Mouse (Mus musculus): ENCODE measurements around the gene Ctc1. TPM values are rescaled to one million over a fixed set of nuclear protein-coding genes. Genes with fewer than 3 reads are reported as not detected.

Ctc1 gene
- 23.3 TPM for polyA plus RNA-seq (2017; shearing (Covaris generic))

GRCm38 (mm10) chr11:69015644-69016441, at the start of gene Ctc1:
Ctc1 (plus strand) TSS chr11:69015911.

GRCm38 (mm10) chr11:68967337-68968282, 48.1 kb upstream of the Ctc1 start, which contains the start of gene Slc25a35:
Slc25a35 (plus strand) TSS chr11:68968131.

GRCm38 (mm10) chr11:68975085-68975484, 40.6 kb upstream of the Ctc1 start, which contains the start of gene Rangrf:
Rangrf (minus strand) TSS chr11:68975185.

GRCm38 (mm10) chr11:69008182-69009121, 7.3 kb upstream of the Ctc1 start, which contains the start of gene Pfas:
Pfas (minus strand) TSS chr11:69008460.

GRCm38 (mm10) chr11:69045531-69046394, 30.1 kb downstream of the Ctc1 start, which contains the start of gene Aurkb:
Aurkb (plus strand) TSS chr11:69045647.

GRCm38 (mm10) chr11:69059357-69059974, 43.8 kb downstream of the Ctc1 start, which contains the start of gene Borcs6:
Borcs6 (plus strand) TSS chr11:69059717.

GRCm38 (mm10) chr11:69070590-69071222, 55.0 kb downstream of the Ctc1 start, which contains the start of gene Tmem107:
Tmem107 (plus strand) TSS chr11:69070806.

Other genes starting within 250 kb of the Ctc1 start
- 71.3 TPM for gene Ndel1, start 144.1 kb upstream of the Ctc1 start, polyA plus RNA-seq (2017; shearing (Covaris generic))
- not detected for gene Rnf222, start 127.4 kb upstream of the Ctc1 start, polyA plus RNA-seq (2017; shearing (Covaris generic))
- gene Rpl26, start 114.3 kb upstream of the Ctc1 start, polyA plus RNA-seq (2017; shearing (Covaris generic)): 1,177 TPM
- not detected for gene Odf4, start 88.8 kb upstream of the Ctc1 start, polyA plus RNA-seq (2017; shearing (Covaris generic))
- gene Arhgef15, start 58.4 kb upstream of the Ctc1 start, polyA plus RNA-seq (2017; shearing (Covaris generic)): 0.19 TPM
- 13.3 TPM for gene Slc25a35, start 47.8 kb upstream of the Ctc1 start, polyA plus RNA-seq (2017; shearing (Covaris generic))
- 29.9 TPM for gene Rangrf, start 40.7 kb upstream of the Ctc1 start, polyA plus RNA-seq (2017; shearing (Covaris generic))
- 5.6 TPM for gene Pfas, start 7.5 kb upstream of the Ctc1 start, polyA plus RNA-seq (2017; shearing (Covaris generic))
- gene Aurkb, start 29.7 kb downstream of the Ctc1 start, polyA plus RNA-seq (2017; shearing (Covaris generic)): 6.8 TPM
- gene Borcs6, start 43.8 kb downstream of the Ctc1 start, polyA plus RNA-seq (2017; shearing (Covaris generic)): 4.2 TPM
- gene Tmem107, start 54.9 kb downstream of the Ctc1 start, polyA plus RNA-seq (2017; shearing (Covaris generic)): 3.3 TPM
- 36.7 TPM for gene Vamp2, start 72.6 kb downstream of the Ctc1 start, polyA plus RNA-seq (2017; shearing (Covaris generic))
- gene Per1, start 79.3 kb downstream of the Ctc1 start, polyA plus RNA-seq (2017; shearing (Covaris generic)): 14.7 TPM
- gene Hes7, start 104.5 kb downstream of the Ctc1 start, polyA plus RNA-seq (2017; shearing (Covaris generic)): not detected
- gene 9130213A22Rik, start 106.7 kb downstream of the Ctc1 start, polyA plus RNA-seq (2017; shearing (Covaris generic)): not detected
- gene Aloxe3, start 110.0 kb downstream of the Ctc1 start, polyA plus RNA-seq (2017; shearing (Covaris generic)): 0.46 TPM
- gene Alox12b, start 141.1 kb downstream of the Ctc1 start, polyA plus RNA-seq (2017; shearing (Covaris generic)): not detected
- gene Alox8, start 181.9 kb downstream of the Ctc1 start, polyA plus RNA-seq (2017; shearing (Covaris generic)): 7.9 TPM
- 0.24 TPM for gene Gucy2e, start 221.1 kb downstream of the Ctc1 start, polyA plus RNA-seq (2017; shearing (Covaris generic))